Mouse (Mus musculus) large intestine, adult 2 months (tissue): ENCODE results near the gene Mccc1. TPM values are rescaled to one million over a fixed set of nuclear protein-coding genes. Genes with fewer than 3 reads are reported as not detected.

ENCODE experiments used
- DNase-seq: peaks from one replicate; pipeline ENCODE4 v3.0.0-alpha.2; 2012; ENCODE audit warnings: low read depth, low spot score
- WGBS: fragments of 180-500 bp; shearing (Covaris S2); methylation state at CpG from one replicate; pipeline ENCODE4 v1.1.7; 2018; 5-methylcytosine and 5-hydroxymethylcytosine counted together
- polyA plus RNA-seq: library from polyadenylated mRNA; depleted of rRNA; stranded (reverse); fragments of >200 nt; gene quantifications from 2 replicates; pipeline ENCODE4 v1.2.3, GENCODE M21; 2012; rRNA removed

Gene Mccc1
- polyA plus RNA-seq, result 7.2 and 11.1 TPM in 2 replicates

GRCm38 (mm10) chr3:36000275-36001239 lies at the start of gene Mccc1:
TSS of gene Mccc1 (minus strand) at chr3:36000678.
- DNase-seq, result peak; percentile 90
- 1% methylated on average over 39 of the region's 39 CpGs for WGBS

- WGBS, result 60% methylated on average over 1 of the region's 1 CpGs
- no peak for DNase-seq
Observed at GRCm38 (mm10) chr3:36049106-36049505, 48.6 kb upstream of the Mccc1 start.

GRCm38 (mm10) chr3:36045086-36045485 lies 44.6 kb upstream of the Mccc1 start:
- 70% methylated on average over 4 of the region's 4 CpGs for WGBS
- no peak for DNase-seq

GRCm38 (mm10) chr3:36044520-36044919 lies 44.0 kb upstream of the Mccc1 start:
- DNase-seq, result no peak

- DNase-seq, result no peak
- WGBS, result 59% methylated on average over 6 of the region's 6 CpGs
Observed at GRCm38 (mm10) chr3:36031740-36032510, 31.4 kb upstream of the Mccc1 start.

GRCm38 (mm10) chr3:36029993-36030392 lies 29.5 kb upstream of the Mccc1 start:
- 71% methylated on average over 4 of the region's 4 CpGs for WGBS
- no peak for DNase-seq

GRCm38 (mm10) chr3:36025732-36026131 lies 25.3 kb upstream of the Mccc1 start:
- no peak for DNase-seq
- 53% methylated on average over 6 of the region's 6 CpGs for WGBS

GRCm38 (mm10) chr3:36011239-36011638 lies 10.8 kb upstream of the Mccc1 start:
- WGBS, result 71% methylated on average over 3 of the region's 3 CpGs
- no peak for DNase-seq

GRCm38 (mm10) chr3:36008411-36009154 lies 8.1 kb upstream of the Mccc1 start:
- no peak for DNase-seq
- 59% methylated on average over 4 of the region's 4 CpGs for WGBS

- no peak for DNase-seq
- 42% methylated on average over 4 of the region's 4 CpGs for WGBS
Observed at GRCm38 (mm10) chr3:36004028-36004895, 3.8 kb upstream of the Mccc1 start.

GRCm38 (mm10) chr3:35994552-35995531 lies 5.6 kb downstream of the Mccc1 start:
- DNase-seq, result no peak

GRCm38 (mm10) chr3:35990715-35991114 lies 9.8 kb downstream of the Mccc1 start:
- DNase-seq, result no peak
- 92% methylated on average over 7 of the region's 7 CpGs for WGBS

More at GRCm38 (mm10) chr3:35994552-35995531, 5.6 kb downstream of the Mccc1 start:
- WGBS, result 61% methylated on average over 11 of the region's 11 CpGs

- no peak for DNase-seq
- WGBS, result 96% methylated on average over 6 of the region's 6 CpGs
Observed at GRCm38 (mm10) chr3:35988031-35988430, 12.4 kb downstream of the Mccc1 start.

GRCm38 (mm10) chr3:35986266-35986665 lies 14.2 kb downstream of the Mccc1 start:
- 88% methylated on average over 6 of the region's 6 CpGs for WGBS
- no peak for DNase-seq

GRCm38 (mm10) chr3:35973551-35973950 lies 26.9 kb downstream of the Mccc1 start:
- no peak for DNase-seq
- 66% methylated on average over 7 of the region's 7 CpGs for WGBS

- no peak for DNase-seq
- 77% methylated on average over 4 of the region's 4 CpGs for WGBS
Observed at GRCm38 (mm10) chr3:35972985-35973384, 27.5 kb downstream of the Mccc1 start.

GRCm38 (mm10) chr3:35971149-35971548 lies 29.3 kb downstream of the Mccc1 start:
- WGBS, result 94% methylated on average over 12 of the region's 12 CpGs
- DNase-seq, result no peak

- no peak for DNase-seq
- 81% methylated on average over 4 of the region's 4 CpGs for WGBS
Observed at GRCm38 (mm10) chr3:35970441-35970840, 30.0 kb downstream of the Mccc1 start.
